Mouse (Mus musculus) cerebellum, adult 9-10 months (tissue): Measurements from ENCODE around the gene 1700021F05Rik.
"Not testable (repeated sequence)": the region's sequence is repeated elsewhere in the genome, so short reads cannot be mapped to it uniquely, and the experiment has no call there.

Source experiments
- DNase-seq: peaks from one replicate; pipeline ENCODE4 v3.0.0; 2022

The 1700021F05Rik gene

DNA sequence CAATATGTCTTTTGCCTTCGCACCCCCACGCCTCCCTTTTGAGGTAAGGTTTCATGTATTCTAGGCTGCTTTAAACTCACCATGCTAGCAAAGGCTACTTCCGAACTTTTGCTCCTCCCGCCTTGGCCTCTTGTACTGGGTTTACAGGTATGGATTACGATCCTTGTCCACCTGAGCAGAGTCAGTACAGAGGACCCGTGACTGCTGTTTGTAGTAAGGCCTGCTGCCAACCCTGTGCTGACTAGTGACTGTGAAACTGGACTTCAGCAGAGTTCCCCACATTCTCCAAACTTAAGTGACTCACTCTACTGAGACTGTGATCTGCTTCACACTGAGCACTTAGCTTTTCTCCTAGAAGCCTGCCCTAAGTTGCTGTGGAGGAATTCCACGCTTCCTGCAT, 3.1 kb downstream of the 1700021F05Rik start:
- no peak for DNase-seq

GRCm38 (mm10) chr10:43534382-43534781, 6.4 kb downstream of the 1700021F05Rik start:
- DNase-seq: no peak

DNA sequence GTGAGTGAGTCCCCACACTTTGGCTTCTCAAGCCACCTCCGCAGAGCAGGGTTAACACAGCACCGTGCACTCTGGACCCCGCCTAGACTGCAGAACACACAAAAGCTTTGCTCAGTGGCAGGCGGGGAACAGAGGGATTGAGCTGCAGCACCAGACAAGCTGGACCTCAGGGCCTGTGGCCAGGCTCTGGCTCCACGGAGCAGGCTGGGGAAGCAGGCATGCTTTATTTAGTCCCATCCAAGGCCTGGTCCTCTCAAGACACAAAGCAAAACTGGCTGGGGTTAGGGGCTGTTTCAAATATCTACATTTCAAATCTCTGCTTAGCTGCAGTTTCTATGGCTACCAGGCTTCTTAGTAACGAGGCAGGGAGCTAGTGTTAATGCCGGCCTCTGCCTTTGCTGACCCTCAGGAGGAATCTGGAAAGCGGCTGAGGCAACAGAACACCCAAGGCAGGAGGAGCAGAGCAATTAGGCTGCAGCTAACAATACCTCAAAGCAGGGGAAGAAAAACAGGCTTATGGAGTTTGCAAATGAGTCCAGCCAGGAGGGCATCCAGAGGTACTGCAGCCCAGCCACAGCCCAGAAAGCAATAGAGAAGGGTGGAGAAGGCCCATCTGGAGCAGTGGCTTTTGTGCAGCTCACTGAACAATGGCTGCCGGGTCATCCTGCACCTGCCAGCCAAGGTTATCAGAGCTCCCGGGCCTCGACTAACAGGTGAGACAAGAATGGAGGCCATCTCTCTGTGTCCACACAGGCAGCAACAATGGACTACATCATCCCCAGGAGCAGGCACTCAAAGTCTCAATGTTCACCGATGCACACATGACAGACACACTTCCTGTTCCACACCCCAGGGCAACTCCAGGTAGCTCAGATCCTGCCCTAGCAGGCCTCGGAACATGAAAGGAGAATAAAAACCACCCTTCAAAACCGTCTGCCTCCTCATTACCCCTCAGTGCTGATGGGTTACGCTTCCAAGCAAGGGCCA, 13.2 kb downstream of the 1700021F05Rik start:
- no peak for DNase-seq

DNA sequence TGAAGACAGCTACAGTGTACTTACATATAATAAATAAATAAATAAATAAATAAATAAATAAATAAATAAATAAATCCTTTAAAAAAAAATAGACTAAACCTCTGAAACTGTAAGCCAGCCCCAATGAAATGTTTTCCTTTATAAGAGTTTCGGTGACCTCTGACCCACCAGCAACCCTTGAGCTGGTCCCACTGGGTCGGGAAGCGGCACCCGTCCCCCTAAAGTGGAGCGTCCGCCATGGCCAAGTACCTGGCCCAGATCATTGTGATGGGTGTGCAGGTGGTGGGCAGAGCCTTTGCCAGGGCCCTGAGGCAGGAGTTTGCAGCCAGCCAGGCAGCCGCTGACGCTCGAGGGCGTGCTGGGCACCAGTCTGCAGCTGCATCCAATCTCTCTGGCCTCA, 16.9 kb downstream of the 1700021F05Rik start, which contains the start of gene Gm9803:
Gene Gm9803 (plus strand): TSS at position 154 of the 400 bp plus-strand sequence.
- DNase-seq: not testable (repeated sequence)

GRCm38 (mm10) chr10:43519977-43520376, 20.8 kb downstream of the 1700021F05Rik start:
- DNase-seq: no peak

- DNase-seq: no peak
Measured at GRCm38 (mm10) chr10:43518368-43518767, 22.4 kb downstream of the 1700021F05Rik start.

- no peak for DNase-seq
Measured at GRCm38 (mm10) chr10:43517836-43518235, 23.0 kb downstream of the 1700021F05Rik start.

GRCm38 (mm10) chr10:43516992-43517660, 23.7 kb downstream of the 1700021F05Rik start:
- no peak for DNase-seq

GRCm38 (mm10) chr10:43512976-43513375, 27.8 kb downstream of the 1700021F05Rik start:
- DNase-seq: no peak

DNA sequence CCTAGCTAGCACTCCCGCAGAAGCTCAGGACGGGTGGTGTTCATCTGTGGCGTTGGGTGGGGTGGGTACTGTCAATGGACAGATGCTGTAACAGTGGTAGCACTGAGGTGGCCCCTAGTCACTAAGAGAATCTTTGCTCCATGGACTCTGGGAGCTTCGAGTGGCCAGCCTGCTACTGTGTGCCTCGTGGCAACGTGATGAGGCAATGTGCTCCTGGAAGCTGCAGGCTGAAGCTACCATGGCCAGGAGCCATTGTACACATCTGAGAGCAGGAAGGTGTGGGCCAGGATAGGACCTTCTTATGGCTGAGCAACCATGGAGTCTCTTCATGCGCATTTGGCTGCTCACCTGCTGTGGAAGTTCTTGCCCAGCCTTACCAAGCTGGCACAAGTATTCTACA, 31.6 kb downstream of the 1700021F05Rik start:
- no peak for DNase-seq

DNA sequence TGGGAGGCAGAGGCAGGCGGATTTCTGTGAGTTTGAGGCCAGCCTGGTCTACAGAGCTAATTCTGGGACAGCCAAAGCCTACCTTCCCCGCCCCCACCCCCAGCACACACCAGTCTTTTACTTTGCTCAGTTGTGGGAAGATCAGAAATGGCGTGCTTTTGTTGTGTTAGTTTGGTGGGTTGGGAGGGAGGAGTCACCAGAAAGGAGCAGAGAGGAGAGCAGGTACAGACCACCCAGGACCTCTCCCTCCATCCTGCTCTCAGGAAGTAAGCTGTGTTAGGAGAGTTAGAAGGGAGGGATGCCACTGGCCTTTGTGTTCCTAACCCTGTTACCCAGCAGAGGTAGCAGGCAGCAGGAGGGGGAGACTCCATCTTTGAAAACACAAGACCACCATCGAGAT, 33.7 kb downstream of the 1700021F05Rik start:
- no peak for DNase-seq

DNA sequence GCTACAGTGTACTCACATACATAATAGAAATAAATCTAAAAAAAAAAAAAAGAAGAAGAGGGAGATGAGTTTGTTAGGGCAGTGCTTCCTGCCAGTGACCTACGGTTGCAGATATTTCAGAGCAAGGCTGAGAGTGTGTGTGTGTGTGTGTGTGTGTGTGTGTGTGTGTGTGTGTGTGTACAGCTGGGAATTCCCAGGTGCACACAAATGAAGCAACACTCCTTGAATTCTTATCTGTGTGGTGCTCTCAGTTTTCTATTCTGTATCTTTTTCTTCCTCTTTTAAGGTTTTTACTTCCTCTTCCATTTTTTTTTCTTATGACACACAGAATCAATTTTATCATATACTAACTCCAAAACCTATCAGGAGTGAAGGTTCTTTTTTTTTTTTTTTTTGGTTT, 36.5 kb downstream of the 1700021F05Rik start:
- DNase-seq: no peak

DNA sequence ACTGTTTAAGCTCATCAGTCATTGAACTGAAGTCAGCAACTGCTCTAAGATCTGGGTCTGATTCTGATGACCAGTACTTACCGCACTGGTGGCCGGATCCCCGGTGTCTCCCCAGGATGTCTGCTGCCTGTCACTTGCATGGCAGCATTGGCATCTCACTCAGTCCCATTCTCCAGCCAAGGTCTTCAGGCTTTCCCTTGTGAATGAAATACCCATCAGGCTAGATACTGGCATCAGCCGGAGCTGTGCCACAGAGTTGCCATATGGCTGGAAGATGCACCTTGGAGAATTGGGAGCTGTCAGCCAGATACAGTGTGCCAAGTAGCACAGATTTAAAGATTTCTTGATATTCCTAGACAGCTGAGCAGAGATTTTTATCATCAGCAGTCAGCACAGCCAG, 38.2 kb downstream of the 1700021F05Rik start:
- DNase-seq: peak; percentile 68

- DNase-seq: no peak
Measured at GRCm38 (mm10) chr10:43490846-43491245, 49.9 kb downstream of the 1700021F05Rik start.

DNA sequence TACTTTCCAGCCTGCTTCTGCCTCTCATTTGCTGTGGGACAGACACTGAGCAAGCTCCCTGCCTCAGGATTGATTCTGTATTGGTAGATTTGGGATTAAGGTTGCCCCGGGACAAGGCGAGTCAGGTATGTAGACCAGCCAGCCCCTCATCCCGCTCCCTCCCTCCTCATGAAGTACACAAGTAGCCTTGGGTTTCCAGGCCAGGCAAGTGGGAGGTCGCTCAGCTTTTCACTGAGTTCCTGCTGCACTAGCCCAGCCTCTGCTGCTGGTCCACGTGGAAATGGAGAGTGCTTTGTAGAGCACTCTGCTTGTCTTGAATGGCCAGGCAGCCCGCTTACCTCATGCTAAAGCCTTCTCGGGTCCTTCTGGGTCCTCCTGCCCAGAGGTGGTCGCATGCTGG, 50.8 kb downstream of the 1700021F05Rik start:
- no peak for DNase-seq

GRCm38 (mm10) chr10:43489550-43489949, 51.2 kb downstream of the 1700021F05Rik start:
- DNase-seq: no peak

- DNase-seq: no peak
Measured at GRCm38 (mm10) chr10:43489139-43489538, 51.7 kb downstream of the 1700021F05Rik start.

GRCm38 (mm10) chr10:43488258-43488657, 52.5 kb downstream of the 1700021F05Rik start:
- DNase-seq: no peak

- DNase-seq: no peak
Measured at GRCm38 (mm10) chr10:43487441-43488010, 53.3 kb downstream of the 1700021F05Rik start.

DNA sequence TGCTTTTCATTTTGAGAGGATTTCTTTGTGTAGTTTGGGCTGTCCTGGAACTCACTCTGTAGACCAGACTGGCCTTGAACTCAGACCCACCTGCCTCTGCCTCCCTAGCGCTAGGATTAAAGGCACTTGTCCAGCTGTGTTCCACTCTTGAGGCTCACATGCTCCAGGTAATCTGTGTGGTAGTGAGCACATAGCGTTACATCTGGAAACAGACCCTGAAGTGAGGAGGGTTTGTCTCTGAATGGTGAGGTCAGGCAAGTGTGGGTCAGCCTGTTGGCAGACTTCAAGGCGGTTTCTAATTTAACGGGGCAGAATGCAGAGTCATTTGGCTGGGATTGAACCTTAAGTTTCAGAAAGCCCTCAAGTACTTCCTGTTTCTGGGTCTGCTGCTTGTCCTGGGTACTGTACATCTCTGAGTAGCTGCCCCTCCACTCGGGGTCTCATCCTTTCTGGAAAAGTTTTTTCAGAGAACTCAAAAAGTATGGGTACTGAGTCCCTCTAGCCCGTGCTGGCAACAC, 55.0 kb downstream of the 1700021F05Rik start:
- no peak for DNase-seq

DNA sequence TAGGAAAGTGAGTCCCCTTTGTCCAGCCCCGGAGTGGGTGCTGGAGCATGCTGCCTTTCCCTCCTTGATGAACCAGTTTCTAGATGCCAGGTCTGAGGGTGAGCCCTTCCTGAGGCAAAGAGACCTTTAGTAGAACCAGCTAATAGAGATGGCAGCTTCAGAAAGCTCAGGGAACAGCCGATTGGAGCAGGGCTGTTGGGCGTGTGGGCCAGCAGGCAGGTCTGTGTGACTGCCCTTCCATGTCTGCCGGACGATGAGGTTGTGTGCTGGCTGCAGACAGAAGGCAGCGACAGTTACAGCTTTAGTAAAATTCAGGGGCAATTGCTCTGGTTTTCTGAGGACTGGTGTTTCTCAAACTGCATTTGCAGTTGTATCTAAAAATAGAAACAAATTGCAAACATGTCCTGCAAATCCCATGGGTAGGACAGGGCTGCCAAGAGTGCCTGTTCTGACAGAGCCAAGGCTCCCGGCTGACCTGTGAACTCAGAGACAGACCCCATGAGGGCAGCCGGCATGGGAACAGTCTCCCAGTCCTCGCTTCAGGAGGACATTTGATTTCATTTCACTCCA, 57.3 kb downstream of the 1700021F05Rik start:
- DNase-seq: no peak

DNA sequence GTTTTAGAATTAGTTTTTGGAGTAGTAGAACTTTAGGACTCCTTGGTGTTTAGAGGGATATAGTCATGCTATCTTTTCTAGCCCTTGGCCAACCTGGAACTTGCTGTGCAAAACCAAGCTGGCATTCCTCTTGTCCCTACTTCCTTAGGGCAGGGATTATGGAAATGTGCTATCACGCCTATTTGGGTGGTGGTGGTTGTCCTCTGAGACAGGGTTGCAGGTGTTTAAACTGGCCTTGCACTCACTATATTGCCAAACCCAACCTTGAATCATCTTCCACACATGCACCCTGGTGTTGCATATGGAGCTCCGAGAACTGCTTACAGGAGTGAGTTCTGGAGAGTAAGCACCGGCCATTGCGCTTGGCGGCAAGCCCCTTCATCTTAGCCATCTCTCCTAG, 58.8 kb downstream of the 1700021F05Rik start:
- DNase-seq: no peak

DNA sequence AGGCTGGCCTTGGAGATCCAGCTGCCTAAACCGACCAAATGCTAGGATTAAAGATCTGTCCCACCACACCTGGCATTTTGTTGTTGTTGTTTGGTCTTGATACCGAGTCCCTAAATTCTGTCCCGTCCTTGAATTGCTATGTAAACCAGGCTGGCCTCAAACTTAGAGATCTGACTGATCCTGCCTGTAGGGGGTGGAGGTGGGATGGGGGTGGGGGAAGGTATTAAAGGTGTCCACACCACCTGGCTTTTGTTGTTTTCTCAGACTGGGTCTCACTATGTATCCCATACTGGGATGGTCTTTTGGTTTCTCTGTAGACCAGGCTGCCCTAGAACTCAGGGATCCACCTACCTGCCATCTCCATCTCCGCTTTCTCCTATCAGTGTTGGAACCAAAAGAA, 59.6 kb downstream of the 1700021F05Rik start:
- no peak for DNase-seq
